Mouse (Mus musculus) heart, postnatal 0 days (tissue): ENCODE measurements around the gene Nol4l. TPM values are rescaled to one million over a fixed set of nuclear protein-coding genes. Genes with fewer than 3 reads are reported as not detected.

Source experiments
- ATAC-seq: fragments of 200-750 bp; cut with Nextera tagmentation; 2 replicates; pipeline ENCODE4 v1.8.0; 2017; ENCODE audit warnings: low read depth, moderate number of reproducible peaks, moderate library complexity; ENCODE audit not compliant: insufficient read depth
- DNase-seq: peaks from one replicate; pipeline ENCODE4 v3.0.0-alpha.2; 2016; ENCODE audit warnings: low spot score
- H3K27ac ChIP-seq: fragments of 300-500 bp; sonication (generic); 2 replicates; pipeline ENCODE4 v1.5.1; 2014; ENCODE audit warnings: low read depth, mild to moderate bottlenecking
- H3K27me3 ChIP-seq: fragments of 300-500 bp; sonication (generic); 2 replicates; pipeline ENCODE4 v1.6.1; 2014; ENCODE audit warnings: low read length, mixed read lengths; ENCODE audit not compliant: control insufficient read depth, insufficient read depth
- H3K36me3 ChIP-seq: fragments of 300-500 bp; sonication (generic); replicated peaks from 2 replicates; pipeline ENCODE4 v1.6.1; 2014; ENCODE audit warnings: low read length, mixed read lengths; ENCODE audit not compliant: control insufficient read depth, insufficient read depth
- H3K4me1 ChIP-seq: fragments of 300-500 bp; sonication (generic); 2 replicates; pipeline ENCODE4 v1.6.1; 2014; ENCODE audit warnings: antibody characterized with exemption; ENCODE audit not compliant: control insufficient read depth, insufficient read depth
- H3K4me2 ChIP-seq: fragments of 300-500 bp; sonication (generic); 2 replicates; pipeline ENCODE4 v1.6.1; 2014; ENCODE audit warnings: low read depth, mild to moderate bottlenecking, low read length, moderate library complexity
- H3K4me3 ChIP-seq: fragments of 300-500 bp; sonication (generic); 2 replicates; pipeline ENCODE4 v1.5.1; 2014; ENCODE audit warnings: low read depth, low read length
- H3K9ac ChIP-seq: fragments of 300-500 bp; sonication (generic); replicated peaks from 2 replicates; pipeline ENCODE4 v1.6.1; 2014; ENCODE audit warnings: low read depth, low read length, mixed read lengths
- H3K9me3 ChIP-seq: fragments of 300-500 bp; sonication (generic); replicated peaks from 2 replicates; pipeline ENCODE4 v1.6.1; 2016; ENCODE audit warnings: low read length; ENCODE audit not compliant: control insufficient read depth
- CTCF ChIP-seq: IDR thresholded peaks from 2 replicates; pipeline ENCODE4 v1.5.1; 2016; ENCODE audit warnings: antibody characterized with exemption, control low read depth, low read depth
- EP300 ChIP-seq: IDR thresholded peaks from 2 replicates; pipeline ENCODE4 v1.6.1; 2016; ENCODE audit warnings: antibody characterized with exemption, low read depth
- WGBS: fragments of 180-500 bp; shearing (Covaris S2); extraction: QIAGEN DNeasy Blood & Tissue Kit; methylation state at CpG from one replicate; pipeline ENCODE4 v1.1.7; 2014; 5-methylcytosine and 5-hydroxymethylcytosine counted together
- polyA plus RNA-seq: library from polyadenylated mRNA; unstranded; fragments of >200 nt; fragmentation: Nextera tagmentation; extraction: Ambion mirVana; gene quantifications from 2 replicates; pipeline ENCODE4 v1.2.1, GENCODE M21; 2015
- total RNA-seq: library from RNA; depleted of rRNA; stranded (reverse); fragments of >200 nt; gene quantifications from 2 replicates; pipeline ENCODE4 v1.2.3, GENCODE M21; 2014; ENCODE audit warnings: low replicate concordance

Nol4l gene
- total and polyA plus RNA-seq, 2 experiments from 2014 or later, result 4.3 to 13.1 TPM

GRCm38 (mm10) chr2:153543911-153544730 lies 14.3 kb upstream of the Nol4l start:
- Histone ChIP-seq H3K9ac (no peak overlapping the region), H3K4me3 (no peak overlapping the region), H3K36me3 (no peaks in the 10 kb centered on the region), H3K4me2 (no peak overlapping the region), H3K27ac (no peak overlapping the region), H3K9me3 (no peaks in the 10 kb centered on the region), H3K4me1 (peaks cover 11% of the 10 kb centered on the region), H3K27me3 (no peaks in the 10 kb centered on the region)
- TF ChIP-seq CTCF (no peak), EP300 (no peak)
- ATAC-seq (no peak), DNase-seq (no peak)
- WGBS, result 71% methylated on average over 8 of the region's 8 CpGs

- no peak for TF ChIP-seq CTCF
- TF ChIP-seq EP300, result no peak
- WGBS, result 74% methylated on average over 8 of the region's 8 CpGs
- Histone ChIP-seq H3K27ac (no peak overlapping the region), H3K4me2 (no peak overlapping the region), H3K4me1 (0 out of 2 replicates have a peak, but pooled peaks cover under 1% of the 10 kb centered on the region), H3K36me3 (no peaks in the 10 kb centered on the region), H3K4me3 (no peak overlapping the region), H3K27me3 (no peaks in the 10 kb centered on the region), H3K9me3 (no peaks in the 10 kb centered on the region), H3K9ac (no peak overlapping the region)
- ATAC-seq (no peak; the same call in 1 of the 2 replicates), DNase-seq (no peak)
Observed at GRCm38 (mm10) chr2:153542936-153543668, 13.3 kb upstream of the Nol4l start.

- WGBS, result 83% methylated on average over 3 of the region's 3 CpGs
- Histone ChIP-seq H3K4me3 (no peak overlapping the region), H3K9ac (no peak overlapping the region), H3K27ac (no peak overlapping the region), H3K27me3 (no peaks in the 10 kb centered on the region), H3K36me3 (no peaks in the 10 kb centered on the region), H3K9me3 (no peaks in the 10 kb centered on the region), H3K4me1 (no peaks in the 10 kb centered on the region), H3K4me2 (no peak overlapping the region)
- no peak for ATAC-seq
- no peak for TF ChIP-seq EP300
- TF ChIP-seq CTCF, result no peak
- DNase-seq, result no peak
Observed at GRCm38 (mm10) chr2:153538898-153539297, 9.1 kb upstream of the Nol4l start.

GRCm38 (mm10) chr2:153533981-153534380 lies 4.2 kb upstream of the Nol4l start:
- TF ChIP-seq CTCF (no peak), EP300 (no peak)
- 72% methylated on average over 1 of the region's 1 CpGs for WGBS
- no peak for ATAC-seq

GRCm38 (mm10) chr2:153530948-153531347 lies 1.2 kb upstream of the Nol4l start:
- DNase-seq (no peak), ATAC-seq (no peak)
- no peaks in the 10 kb centered on the region for H3K36me3 ChIP-seq
- no peak overlapping the region for H3K9ac ChIP-seq
- TF ChIP-seq CTCF, result no peak
- TF ChIP-seq EP300, result no peak
- 0 out of 2 replicates have a peak, but pooled peaks cover 8% of the 10 kb centered on the region for H3K27me3 ChIP-seq
- H3K4me1 ChIP-seq, result peaks cover 8% of the 10 kb centered on the region; the same call in 1 of the 2 replicates
- H3K27ac ChIP-seq, result no peak overlapping the region
- no peak overlapping the region for H3K4me3 ChIP-seq
- 64% methylated on average over 5 of the region's 5 CpGs for WGBS
- H3K9me3 ChIP-seq, result no peaks in the 10 kb centered on the region
- H3K4me2 ChIP-seq, result no peak overlapping the region

More at GRCm38 (mm10) chr2:153533981-153534380, 4.2 kb upstream of the Nol4l start:
- Histone ChIP-seq H3K4me1 (0 out of 2 replicates have a peak, but pooled peaks cover 3% of the 10 kb centered on the region), H3K27me3 (0 out of 2 replicates have a peak, but pooled peaks cover 8% of the 10 kb centered on the region), H3K4me3 (no peak overlapping the region), H3K9me3 (no peaks in the 10 kb centered on the region), H3K36me3 (no peaks in the 10 kb centered on the region), H3K9ac (no peak overlapping the region), H3K4me2 (no peak overlapping the region), H3K27ac (no peak overlapping the region)
- no peak for DNase-seq
